Mouse (Mus musculus) forebrain, embryonic 13.5 days (tissue): ENCODE measurements at regions not wholly inside any gene's neighbourhood (a gene's known extent, or its start where the extent isn't known, plus 50 kb on each side); places are given as distances from the start of the nearest gene placed in this dataset.
A peak's percentile ranks its signal among the peaks of the same experiment; 100 is the strongest.

Experiments used
- ATAC-seq: fragments of 200-750 bp; cut with Nextera tagmentation; 2 replicates; pipeline ENCODE4 v1.8.0; 2017
- H3K27ac ChIP-seq: fragments of 300-500 bp; sonication (generic); 2 replicates; pipeline ENCODE4 v1.5.1; 2015; ENCODE audit warnings: inconsistent platforms, mild to moderate bottlenecking, moderate library complexity
- H3K27me3 ChIP-seq: fragments of 300-500 bp; sonication (generic); 2 replicates; pipeline ENCODE4 v1.6.1; 2015; ENCODE audit warnings: mild to moderate bottlenecking, inconsistent platforms
- H3K36me3 ChIP-seq: fragments of 300-500 bp; sonication (generic); 2 replicates; pipeline ENCODE4 v1.6.1; 2015; ENCODE audit warnings: mild to moderate bottlenecking, inconsistent platforms; ENCODE audit not compliant: poor library complexity, severe bottlenecking
- H3K4me1 ChIP-seq: fragments of 300-500 bp; sonication (generic); 2 replicates; pipeline ENCODE4 v1.6.1; 2015; ENCODE audit warnings: inconsistent platforms
- H3K4me2 ChIP-seq: fragments of 300-500 bp; sonication (generic); 2 replicates; pipeline ENCODE4 v1.6.1; 2015; ENCODE audit warnings: inconsistent platforms, mild to moderate bottlenecking, moderate library complexity
- H3K4me3 ChIP-seq: fragments of 300-500 bp; sonication (generic); 2 replicates; pipeline ENCODE4 v1.5.1; 2015; ENCODE audit warnings: mild to moderate bottlenecking, inconsistent platforms
- H3K9ac ChIP-seq: fragments of 300-500 bp; sonication (generic); 2 replicates; pipeline ENCODE4 v1.6.1; 2015; ENCODE audit warnings: mild to moderate bottlenecking, inconsistent platforms
- H3K9me3 ChIP-seq: fragments of 300-500 bp; sonication (generic); replicated peaks from 2 replicates; pipeline ENCODE4 v1.6.1; 2016; ENCODE audit warnings: inconsistent platforms
- WGBS: fragments of 180-500 bp; shearing (Covaris S2); methylation state at CpG from one replicate; pipeline ENCODE4 v1.1.7; 2015; 5-methylcytosine and 5-hydroxymethylcytosine counted together

DNA sequence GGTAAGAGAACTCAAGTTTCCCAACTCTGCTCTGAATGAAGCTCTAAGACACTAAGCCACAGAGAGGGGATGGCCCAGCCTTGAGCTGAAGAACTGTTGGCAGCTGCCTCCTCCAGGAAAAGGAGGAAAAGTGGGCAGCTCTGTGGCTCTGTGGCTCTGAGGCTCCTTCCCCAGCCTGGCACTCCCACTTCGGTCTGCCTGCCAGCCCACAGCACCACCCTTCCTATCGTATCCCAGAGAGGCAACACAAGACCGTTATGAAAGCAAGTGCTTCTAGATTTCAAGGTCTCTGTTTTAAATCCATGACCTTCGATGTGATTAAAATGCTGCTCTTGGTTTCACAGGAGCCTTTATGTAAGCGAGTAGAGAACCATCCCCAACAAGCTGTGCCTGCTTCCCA is 53.5 kb upstream of the Kcna5 start:
- no peaks in the 10 kb centered on the region for H3K4me1 ChIP-seq
- H3K4me3 ChIP-seq, result no peak overlapping the region
- WGBS, result 91% methylated on average over 5 of the region's 5 CpGs
- no peak overlapping the region for H3K4me2 ChIP-seq
- no peaks in the 10 kb centered on the region for H3K36me3 ChIP-seq
- no peak overlapping the region for H3K9ac ChIP-seq
- H3K9me3 ChIP-seq, result no peaks in the 10 kb centered on the region
- no peaks in the 10 kb centered on the region for H3K27me3 ChIP-seq
- H3K27ac ChIP-seq, result no peak overlapping the region
- no peak for ATAC-seq

DNA sequence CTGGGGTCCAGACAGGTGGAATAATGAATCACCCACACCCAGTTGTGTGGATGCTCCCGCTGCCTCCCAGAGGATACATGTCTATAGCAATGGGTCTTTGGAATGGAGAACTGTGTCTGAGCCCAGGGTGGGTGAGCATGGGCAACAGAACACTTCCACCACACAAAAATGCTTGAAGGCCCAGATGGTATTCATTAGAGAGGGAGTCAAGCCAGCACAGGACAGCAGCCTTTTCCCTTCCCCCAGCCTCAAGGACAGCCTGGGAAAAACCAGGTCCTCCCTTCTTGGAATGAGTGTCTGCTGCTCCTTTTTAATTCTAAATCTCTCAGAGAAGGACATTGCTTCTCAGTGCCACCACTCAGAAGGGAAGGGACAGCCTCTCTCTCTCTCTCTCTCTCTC is 52.3 kb upstream of the Kcna5 start:
- Histone ChIP-seq H3K27ac (no peak overlapping the region), H3K9me3 (no peaks in the 10 kb centered on the region), H3K4me1 (no peaks in the 10 kb centered on the region), H3K9ac (no peak overlapping the region), H3K27me3 (no peaks in the 10 kb centered on the region), H3K36me3 (no peaks in the 10 kb centered on the region), H3K4me3 (no peak overlapping the region), H3K4me2 (no peak overlapping the region)
- 97% methylated on average over 1 of the region's 1 CpGs for WGBS
- ATAC-seq, result no peak

DNA sequence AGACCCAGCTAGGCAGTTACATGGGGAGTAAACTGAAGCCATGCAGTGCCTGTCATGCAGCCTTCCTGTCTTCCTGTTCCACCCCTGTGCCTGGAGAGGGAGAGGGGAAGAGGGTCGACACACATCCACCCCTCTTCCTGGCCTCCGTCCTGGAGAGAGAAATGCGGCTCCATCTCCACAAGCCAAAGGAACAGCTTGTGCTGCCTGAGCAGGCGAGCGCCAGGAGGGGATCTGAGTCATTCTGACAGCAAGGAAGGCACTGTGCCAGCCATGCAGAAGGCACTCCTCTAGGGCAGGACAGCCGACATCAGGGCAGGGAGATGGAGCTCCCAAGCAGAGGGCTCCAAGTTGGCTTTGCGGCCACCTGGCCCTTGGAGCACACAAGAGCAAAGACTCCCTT is 50.6 kb upstream of the Kcna5 start:
- H3K9me3 ChIP-seq, result no peaks in the 10 kb centered on the region
- 66% methylated on average over 7 of the region's 7 CpGs for WGBS
- peak overlapping the region; percentile 51; the same call in 1 of the 2 replicates for H3K27ac ChIP-seq
- no peak overlapping the region for H3K9ac ChIP-seq
- H3K4me1 ChIP-seq, result no peaks in the 10 kb centered on the region
- ATAC-seq, result peak; percentile 89
- H3K4me2 ChIP-seq, result no peak overlapping the region
- no peaks in the 10 kb centered on the region for H3K36me3 ChIP-seq
- no peaks in the 10 kb centered on the region for H3K27me3 ChIP-seq
- H3K4me3 ChIP-seq, result no peak overlapping the region
